Mouse (Mus musculus) cerebellum, postnatal 14 days (tissue): ENCODE data around the gene Pdzd9.
"Not testable (repeated sequence)": the region's sequence is repeated elsewhere in the genome, so short reads cannot be mapped to it uniquely, and the experiment has no call there.

Experiments used
- DNase-seq, 2 experiments: peaks; one replicate each; pipeline ENCODE4 v3.0.0; 2021; ENCODE audit warnings: mixed read lengths in 2 of 2

The Pdzd9 gene

DNA sequence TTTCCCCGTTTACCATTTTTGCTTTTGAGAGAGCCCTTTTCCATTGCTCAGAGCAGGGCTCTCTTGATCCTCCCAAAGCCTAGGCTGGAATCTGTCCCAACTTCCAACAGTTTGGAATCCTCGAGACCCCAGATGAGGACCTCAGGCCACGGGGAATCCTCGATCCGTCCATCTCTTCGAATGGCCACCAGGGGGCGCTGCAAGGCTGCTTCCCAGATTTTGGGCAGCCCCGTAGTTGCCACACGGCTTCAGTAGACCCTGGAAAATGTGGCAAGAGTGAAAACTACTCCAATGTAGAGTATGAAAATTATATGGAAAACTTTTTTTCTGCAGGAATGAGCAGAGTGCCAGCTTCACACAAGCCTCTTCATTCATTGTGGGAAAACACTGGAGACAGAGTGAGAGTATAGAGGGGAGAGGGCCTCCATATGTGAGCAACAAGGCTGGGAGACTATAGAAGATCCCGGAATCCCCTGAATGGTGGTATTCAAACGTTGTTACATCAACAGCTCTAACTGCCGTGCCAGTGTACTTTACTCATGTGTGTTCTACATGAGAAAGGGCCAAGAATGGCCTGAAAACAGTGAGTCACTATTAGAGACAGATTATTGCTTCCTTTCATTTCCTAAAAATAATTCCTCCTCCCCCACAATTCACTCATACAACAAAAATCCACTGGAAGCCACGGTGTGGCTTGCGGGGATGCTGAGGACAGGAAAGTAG lies at the start of gene Pdzd9:
Pdzd9 (minus strand) TSS at position 191 of the 723 bp plus-strand sequence.
- DNase-seq: peak; percentile 88 to 91

- DNase-seq: no peak
These were observed 47.1 kb upstream of the Pdzd9 start for GRCm38 (mm10) chr7:120717261-120717660.

GRCm38 (mm10) chr7:120713951-120714350 lies 43.8 kb upstream of the Pdzd9 start:
- not testable (repeated sequence) for DNase-seq

DNA sequence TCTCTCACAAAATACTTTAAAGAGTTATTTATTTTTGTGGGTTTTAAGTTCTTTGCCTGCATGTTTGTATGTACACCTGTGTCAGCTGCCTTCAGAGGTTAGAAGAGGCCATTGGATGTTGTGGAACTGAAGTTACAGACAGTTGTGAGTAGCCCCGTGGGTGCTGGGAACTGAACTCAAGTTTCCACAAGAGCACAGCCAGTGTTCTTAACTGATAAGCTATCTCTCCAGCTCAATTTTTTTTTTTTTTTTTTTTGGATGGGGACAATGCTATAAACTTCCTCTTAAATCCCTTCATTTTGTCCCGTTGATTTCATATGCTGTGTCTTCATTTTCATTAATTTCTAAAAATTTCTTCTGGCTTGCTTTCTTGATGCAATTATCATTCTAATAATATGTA lies 43.1 kb upstream of the Pdzd9 start:
- no peak for DNase-seq

DNA sequence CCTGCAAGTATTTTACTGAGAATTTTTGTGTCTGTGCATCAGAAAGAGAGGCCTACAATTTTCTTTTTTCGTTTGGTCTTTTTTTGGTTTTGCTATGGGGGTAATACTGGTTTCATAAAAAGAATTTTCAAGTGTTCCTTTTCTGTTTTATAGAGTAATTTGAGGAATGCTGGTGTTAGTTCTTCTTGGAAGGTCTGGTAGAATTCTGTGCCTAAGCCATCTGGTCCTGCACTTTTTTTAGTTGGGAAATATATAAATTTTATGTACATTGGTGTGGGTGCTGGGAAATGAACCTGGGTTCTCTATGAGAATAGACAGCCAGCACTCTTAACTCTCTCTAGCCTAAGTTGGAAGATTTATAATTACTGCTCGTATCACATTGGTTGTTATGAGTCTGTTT lies 41.9 kb upstream of the Pdzd9 start:
- DNase-seq: no peak

DNA sequence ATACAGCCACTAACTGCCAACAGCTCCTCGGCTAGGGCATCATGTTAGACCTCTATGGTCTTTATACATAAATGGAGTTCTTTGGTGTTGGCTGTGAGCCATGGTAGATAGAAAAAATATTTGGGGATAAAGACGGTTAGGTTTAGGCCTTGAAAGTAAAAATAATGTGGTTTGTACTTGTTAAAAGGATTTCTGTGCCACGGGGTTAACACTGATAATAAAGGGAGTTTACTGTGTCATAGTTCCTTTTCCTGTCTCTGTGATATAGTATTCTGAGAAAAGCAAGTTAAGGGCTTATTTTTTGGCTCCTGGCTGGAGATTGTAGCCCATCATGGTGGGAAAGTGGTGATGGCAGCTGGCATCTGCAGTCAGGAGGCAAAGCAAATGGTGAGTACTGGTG lies 33.7 kb upstream of the Pdzd9 start:
- DNase-seq: no peak

- DNase-seq: no peak
These were observed 29.4 kb upstream of the Pdzd9 start for GRCm38 (mm10) chr7:120699586-120699985.

- DNase-seq: no peak
These were observed 26.2 kb upstream of the Pdzd9 start for GRCm38 (mm10) chr7:120696331-120696730.

GRCm38 (mm10) chr7:120695641-120696040 lies 25.5 kb upstream of the Pdzd9 start:
- no peak for DNase-seq

- DNase-seq: no peak
These were observed 25.1 kb upstream of the Pdzd9 start for GRCm38 (mm10) chr7:120695196-120695595.

DNA sequence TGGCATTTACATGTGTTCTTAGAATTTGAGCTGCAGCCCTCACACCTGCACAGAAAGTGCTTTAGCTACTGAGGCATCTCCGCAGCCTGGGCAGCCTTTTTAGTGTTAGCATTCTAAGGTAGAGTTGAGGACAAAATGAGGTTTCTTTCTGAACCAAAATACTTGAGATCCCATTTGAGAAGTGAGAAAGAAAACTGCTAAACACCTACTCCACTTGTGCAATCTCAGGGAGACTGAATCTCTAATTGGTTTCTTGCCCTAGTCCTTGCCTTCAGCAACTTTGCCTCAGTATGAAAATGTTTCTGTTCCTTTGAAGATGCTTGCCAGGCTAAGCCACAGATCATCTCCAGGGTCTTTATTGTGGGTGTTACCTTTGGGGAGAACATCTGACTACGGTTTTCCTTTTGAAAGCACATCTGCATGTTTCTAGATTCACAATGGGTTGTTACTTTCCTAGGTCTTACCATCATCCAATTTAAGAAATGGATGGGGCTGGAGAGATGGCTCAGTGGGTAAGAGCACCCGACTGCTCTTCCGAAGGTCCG lies 23.8 kb upstream of the Pdzd9 start:
- no peak for DNase-seq

- peak in 1 of 2 experiments; percentile 40 for DNase-seq
These were observed 20.5 kb upstream of the Pdzd9 start for GRCm38 (mm10) chr7:120690634-120691033.

- no peak for DNase-seq
These were observed 15.1 kb upstream of the Pdzd9 start for GRCm38 (mm10) chr7:120685227-120685626.

DNA sequence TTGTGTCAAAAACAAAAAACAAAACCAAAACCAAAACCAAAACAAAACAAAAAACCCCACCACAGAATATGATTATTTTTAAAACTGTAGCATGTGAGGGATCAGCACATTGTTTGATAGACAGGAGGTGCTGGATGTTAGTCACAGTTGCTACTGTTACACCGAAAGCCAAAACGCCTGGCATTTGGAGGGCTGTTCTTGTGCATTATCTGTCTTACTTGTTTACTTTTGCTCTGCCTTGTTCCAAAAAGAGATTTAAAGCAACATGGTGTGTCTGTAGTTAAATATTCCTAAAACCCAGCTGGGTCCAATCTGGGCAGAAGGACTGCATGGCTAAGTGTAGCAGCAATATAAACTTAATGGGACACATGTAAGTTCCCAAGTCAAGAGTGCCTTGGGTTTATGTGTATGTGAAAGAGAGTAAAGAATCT lies 14.6 kb upstream of the Pdzd9 start:
- DNase-seq: no peak

- no peak for DNase-seq
These were observed 11.9 kb upstream of the Pdzd9 start for GRCm38 (mm10) chr7:120682002-120682401.

DNA sequence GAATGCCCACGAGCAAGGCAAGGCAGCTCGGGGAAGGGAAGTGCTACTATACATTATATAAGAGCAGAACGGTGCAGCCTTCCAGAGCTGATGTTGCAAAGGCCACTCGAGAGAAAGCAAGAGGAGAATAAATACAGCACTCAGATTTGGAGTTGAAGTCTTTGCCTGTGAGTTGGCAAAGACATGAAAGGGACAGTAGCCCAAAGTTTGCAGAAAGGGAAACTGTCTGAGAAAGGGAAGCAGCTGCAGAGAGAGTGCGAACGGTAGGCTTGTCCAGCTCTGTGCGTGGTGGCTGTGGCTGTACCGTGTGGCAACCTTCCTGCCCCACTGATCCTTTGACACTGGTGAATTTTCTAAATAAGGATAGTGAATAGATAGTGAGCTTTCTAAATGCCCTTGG lies 8.9 kb upstream of the Pdzd9 start:
- DNase-seq: no peak

GRCm38 (mm10) chr7:120677764-120678531 lies 7.8 kb upstream of the Pdzd9 start:
- peak; percentile 57 to 64 for DNase-seq

DNA sequence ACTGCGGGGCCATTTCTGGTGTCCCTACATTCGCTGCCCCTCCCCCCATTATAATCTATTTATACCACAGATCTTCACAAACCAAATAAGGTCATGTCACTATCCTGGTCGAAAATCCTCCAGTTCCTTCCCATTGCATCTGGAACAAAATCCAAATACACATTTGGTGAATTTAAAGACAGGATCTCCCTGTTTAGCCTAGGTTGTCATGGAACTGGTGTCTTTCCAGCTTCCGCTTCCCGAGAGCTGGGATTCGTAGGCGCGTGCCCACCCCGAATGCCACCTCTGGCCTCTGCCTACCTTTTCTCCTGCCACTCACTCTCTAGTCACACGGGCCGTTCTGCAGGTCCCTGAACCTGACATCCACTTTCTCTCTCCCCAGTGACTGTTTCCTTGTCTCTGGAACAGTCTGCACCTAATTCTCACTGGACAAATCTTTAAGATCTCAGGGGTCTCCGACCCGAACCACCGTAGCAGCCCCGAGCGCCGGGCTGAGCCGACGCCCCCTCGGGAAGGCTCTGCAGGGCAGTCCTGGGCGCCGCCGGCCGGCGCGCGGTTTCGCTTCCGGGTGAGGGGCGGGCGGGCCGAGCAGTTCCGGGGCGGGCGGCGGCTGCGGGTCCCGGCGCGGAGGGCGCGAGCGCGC lies 7.0 kb upstream of the Pdzd9 start, which contains the start of gene Mosmo:
Mosmo (plus strand) TSS at position 618 of the 643 bp plus-strand sequence.
- peak; percentile 87 for DNase-seq

- DNase-seq: no peak
These were observed 1.1 kb upstream of the Pdzd9 start for GRCm38 (mm10) chr7:120671271-120671670.

- DNase-seq: no peak
These were observed 8.1 kb downstream of the Pdzd9 start for GRCm38 (mm10) chr7:120662079-120662478.

DNA sequence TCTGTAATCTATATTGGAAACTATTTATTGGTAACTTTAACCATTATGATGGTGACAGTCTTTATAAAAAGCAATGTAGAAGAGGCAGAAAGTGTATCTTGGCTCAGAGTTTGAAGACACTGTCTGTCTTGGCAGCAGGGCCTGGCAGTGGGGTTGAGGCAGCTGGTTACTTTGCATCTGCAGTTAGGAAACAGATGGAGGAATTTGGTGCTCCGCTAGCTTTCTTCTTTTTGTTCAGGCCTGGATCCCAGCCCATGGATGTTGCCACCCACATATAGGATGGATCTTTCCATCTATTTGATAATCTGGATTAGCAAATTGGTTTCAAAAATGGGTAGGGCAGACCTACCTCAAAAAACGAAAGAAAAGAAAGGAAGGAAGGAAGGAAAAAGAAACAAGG lies 22.3 kb downstream of the Pdzd9 start:
- no peak for DNase-seq

- peak in 1 of 2 experiments; percentile 13 for DNase-seq
These were observed 26.9 kb downstream of the Pdzd9 start for GRCm38 (mm10) chr7:120643217-120643616.

GRCm38 (mm10) chr7:120635821-120636220 lies 34.3 kb downstream of the Pdzd9 start:
- DNase-seq: peak; percentile 9 to 12
